Mouse (Mus musculus): ENCODE results near the gene Cog7.

GRCm38 (mm10) chr7:121845964-121846363, 135.5 kb downstream of the Cog7 start:
- no peak for TF ChIP-seq CTCF (conservative IDR thresholded peaks at IDR 0.05; ENCODE audit: insufficient read depth, insufficient read length, low read depth, low read length)
- TF ChIP-seq POLR2A (IDR thresholded peaks at IDR 0.05; ENCODE audit: low read depth, low read length), result no peak

All from kidney, adult 2 months (tissue).